Mouse (Mus musculus): ENCODE measurements around the gene Camk1d. TPM values are rescaled to one million over a fixed set of nuclear protein-coding genes. Genes with fewer than 3 reads are reported as not detected.

Gene Camk1d
- polyA plus RNA-seq, 1 experiment = 21.0 TPM

GRCm38 (mm10) chr2:5589163-5589562 is 125.2 kb downstream of the Camk1d start:
- no peak for TF ChIP-seq GATA1 (IDR thresholded peaks at IDR 0.05; ENCODE audit: low read length)

DNA sequence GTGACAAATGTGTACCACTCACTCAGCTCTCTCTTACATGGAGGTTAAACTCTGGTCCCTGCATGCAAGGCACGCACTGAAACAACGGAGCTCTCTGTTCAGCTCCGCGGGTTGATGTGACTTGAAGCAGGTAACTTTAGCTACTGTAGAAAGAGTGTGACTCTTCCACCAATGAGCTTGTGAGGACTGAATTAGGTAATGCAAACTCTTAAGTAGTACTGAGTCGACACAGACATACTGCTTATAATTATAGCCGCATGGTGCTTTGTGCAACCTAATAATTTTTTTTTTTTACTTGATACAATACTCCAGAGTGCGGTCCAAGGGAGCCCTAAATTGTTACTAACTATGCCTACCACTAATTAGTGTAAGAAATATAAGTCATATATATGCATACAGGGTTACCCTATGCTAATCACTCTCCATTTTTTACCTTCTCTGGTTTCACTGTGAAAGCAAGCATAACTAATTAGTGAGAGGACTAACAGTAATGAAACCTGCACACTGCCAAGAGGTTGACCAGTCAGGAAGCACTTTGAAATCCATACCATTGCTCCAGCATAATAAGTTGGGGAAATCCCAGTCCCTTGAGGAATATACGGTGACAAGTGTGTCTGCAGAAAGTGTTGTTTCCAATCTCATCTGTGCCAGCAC is 125.9 kb downstream of the Camk1d start:
- no peak for TF ChIP-seq GATA1 (IDR thresholded peaks at IDR 0.05; ENCODE audit: low read length)

DNA sequence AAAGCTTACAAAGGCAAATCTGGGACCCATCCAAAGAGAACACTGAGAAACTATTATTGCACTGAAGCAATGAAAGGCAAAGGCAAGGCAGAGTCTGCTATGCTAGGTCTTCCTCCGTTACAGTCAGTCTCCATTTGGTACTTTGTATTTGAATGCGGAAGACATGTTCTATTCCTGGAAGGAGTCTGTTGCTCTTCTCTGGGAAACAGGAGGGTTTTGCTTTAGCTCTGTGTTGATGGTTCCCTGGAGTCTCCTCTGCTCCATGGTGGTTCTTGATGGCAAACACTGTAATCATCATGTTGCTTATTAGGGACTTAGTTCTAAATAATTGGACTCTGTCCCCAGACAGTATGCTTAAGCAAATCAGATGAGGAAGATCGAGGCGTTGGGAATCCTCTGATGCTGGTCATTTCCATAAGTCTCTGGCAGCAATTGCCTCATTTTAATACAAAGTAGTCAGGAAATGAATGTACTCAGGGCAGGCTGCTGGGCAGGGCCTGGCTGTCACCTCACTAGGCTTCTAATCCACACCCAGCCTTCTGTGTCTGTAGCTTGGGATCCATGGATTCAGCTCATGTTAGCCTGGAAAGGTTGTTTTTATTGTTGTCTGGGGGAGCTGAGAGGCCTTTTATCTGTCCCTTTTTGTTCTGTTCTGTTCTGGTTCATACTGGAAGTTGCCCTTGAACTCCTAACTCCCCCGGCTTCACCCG is 129.8 kb downstream of the Camk1d start:
- TF ChIP-seq GATA1 (IDR thresholded peaks at IDR 0.05; ENCODE audit: low read length) = no peak

DNA sequence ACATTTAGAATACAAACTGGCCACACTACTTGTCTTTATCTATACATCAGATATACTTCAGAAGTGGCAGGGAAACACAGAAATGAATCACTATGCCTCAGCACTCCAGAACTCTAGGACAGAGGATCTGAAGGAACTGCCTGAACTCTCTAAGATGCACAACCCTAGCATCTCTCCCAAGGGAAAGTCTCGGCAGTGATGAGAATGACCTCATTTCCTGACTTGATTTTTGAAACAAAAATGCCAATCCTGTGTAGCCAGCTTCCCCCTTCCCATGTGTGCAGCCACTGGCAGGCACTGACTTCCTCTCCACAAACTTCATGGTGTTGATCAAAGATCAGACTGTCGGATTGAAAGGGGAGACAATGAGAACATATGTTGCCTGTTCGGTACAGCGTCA is 134.9 kb downstream of the Camk1d start:
- no peak for TF ChIP-seq GATA1 (IDR thresholded peaks at IDR 0.05; ENCODE audit: low read length)

DNA sequence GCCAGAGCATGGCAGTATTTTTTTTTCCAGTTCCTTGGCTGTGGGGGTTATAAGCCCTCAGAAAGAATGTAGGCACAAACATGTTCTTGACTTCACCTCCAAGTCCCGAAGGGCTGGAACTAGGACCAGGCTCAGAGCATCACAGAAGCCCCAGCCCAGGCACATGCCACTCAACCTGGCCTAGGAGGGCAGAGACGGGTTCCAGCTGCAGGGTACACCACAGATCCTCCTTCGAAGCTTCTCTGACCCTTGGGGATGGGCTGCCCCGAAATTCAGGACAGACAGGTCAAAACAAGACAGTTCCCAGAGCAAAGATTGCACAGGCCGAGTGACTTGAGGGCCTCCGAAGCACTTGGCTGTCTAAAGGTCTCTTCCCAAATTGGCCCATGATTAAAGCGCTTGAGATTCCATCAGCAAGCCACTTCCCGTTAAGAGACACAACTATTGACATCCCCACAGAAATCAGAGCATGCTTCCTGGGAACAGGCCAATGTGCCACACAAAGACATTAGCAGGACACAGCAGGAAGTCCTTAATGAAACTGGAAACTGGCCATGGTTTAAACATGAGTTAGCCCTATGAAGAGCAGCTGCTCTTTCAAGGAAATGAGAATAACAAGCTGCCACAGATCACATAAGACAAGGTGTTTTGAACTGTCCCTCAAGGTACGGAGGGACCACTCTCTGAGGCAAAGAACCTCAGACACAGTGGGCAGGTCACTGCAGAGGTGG is 136.8 kb downstream of the Camk1d start:
- TF ChIP-seq GATA1 (IDR thresholded peaks at IDR 0.05; ENCODE audit: low read length) = no peak

- TF ChIP-seq GATA1 (IDR thresholded peaks at IDR 0.05; ENCODE audit: low read length) = no peak
Observed at GRCm38 (mm10) chr2:5572314-5573006, 141.9 kb downstream of the Camk1d start.

DNA sequence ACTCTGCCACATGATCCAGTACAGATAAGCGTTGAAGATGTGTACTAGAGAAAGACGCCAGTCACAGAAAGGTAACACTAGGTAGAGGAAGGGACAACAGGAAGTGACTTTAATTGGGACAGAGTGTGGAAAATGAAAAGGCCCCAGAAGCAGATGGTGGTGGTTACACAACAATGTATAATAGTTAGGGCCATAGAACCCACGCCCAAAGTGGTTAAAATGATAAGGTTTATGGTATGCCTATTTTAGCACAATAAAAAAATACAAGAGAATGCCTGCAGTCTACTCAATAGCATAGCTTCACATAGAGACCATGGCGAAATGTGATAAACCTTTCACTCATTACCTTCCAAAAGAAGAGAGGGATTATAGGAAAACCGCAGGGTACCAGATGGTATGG is 147.7 kb downstream of the Camk1d start:
- TF ChIP-seq GATA1 (IDR thresholded peaks at IDR 0.05; ENCODE audit: low read length) = no peak

DNA sequence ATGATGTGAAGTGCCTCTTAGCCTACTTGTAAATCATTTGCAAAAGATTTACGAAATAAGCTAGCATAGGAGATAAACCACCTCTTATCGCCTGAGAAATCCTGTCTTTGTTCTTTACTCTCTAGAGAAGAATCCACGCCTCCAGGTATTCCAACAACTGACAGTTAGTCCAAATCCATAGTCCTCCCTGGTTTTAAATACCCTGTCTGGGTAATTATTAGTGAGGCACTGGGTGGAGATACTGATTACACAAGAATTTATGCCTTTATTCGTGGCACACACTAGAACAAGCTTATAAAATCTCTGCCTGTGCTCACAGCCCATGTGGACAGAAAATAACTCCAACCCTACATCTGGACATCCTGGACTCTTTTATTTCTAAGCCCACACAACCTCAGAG is 150.6 kb downstream of the Camk1d start:
- TF ChIP-seq GATA1 (IDR thresholded peaks at IDR 0.05; ENCODE audit: low read length) = no peak

- TF ChIP-seq GATA1 (IDR thresholded peaks at IDR 0.05; ENCODE audit: low read length) = no peak
Observed at GRCm38 (mm10) chr2:5561446-5561845, 152.9 kb downstream of the Camk1d start.

DNA sequence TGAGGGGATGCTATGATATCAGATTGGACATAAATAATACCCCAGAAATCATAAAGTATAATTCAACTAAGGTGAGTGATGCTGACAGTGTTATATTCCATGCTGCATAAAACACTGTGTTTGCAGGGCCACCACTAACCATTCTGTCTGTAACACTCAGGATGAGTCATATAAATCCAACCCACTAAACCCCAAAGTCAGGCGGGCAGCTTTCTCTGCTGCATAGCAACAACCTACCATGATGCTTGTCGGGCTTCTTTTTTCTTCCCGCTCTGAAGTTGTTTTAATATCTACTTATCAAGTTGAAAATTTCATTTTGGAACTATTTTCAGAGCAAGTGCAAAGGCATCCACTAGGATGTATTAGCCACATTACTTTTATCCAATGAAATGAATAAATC is 161.1 kb downstream of the Camk1d start:
- TF ChIP-seq GATA1 (IDR thresholded peaks at IDR 0.05; ENCODE audit: low read length) = no peak

- TF ChIP-seq GATA1 (IDR thresholded peaks at IDR 0.05; ENCODE audit: low read length) = no peak
Observed at GRCm38 (mm10) chr2:5551758-5552255, 162.5 kb downstream of the Camk1d start.

- no peak for TF ChIP-seq GATA1 (IDR thresholded peaks at IDR 0.05; ENCODE audit: low read length)
Observed at GRCm38 (mm10) chr2:5549334-5549733, 165.0 kb downstream of the Camk1d start.

- no peak for TF ChIP-seq GATA1 (IDR thresholded peaks at IDR 0.05; ENCODE audit: low read length)
Observed at GRCm38 (mm10) chr2:5548872-5549271, 165.4 kb downstream of the Camk1d start.

GRCm38 (mm10) chr2:5540870-5541269 is 173.4 kb downstream of the Camk1d start:
- TF ChIP-seq GATA1 (IDR thresholded peaks at IDR 0.05; ENCODE audit: low read length) = no peak

DNA sequence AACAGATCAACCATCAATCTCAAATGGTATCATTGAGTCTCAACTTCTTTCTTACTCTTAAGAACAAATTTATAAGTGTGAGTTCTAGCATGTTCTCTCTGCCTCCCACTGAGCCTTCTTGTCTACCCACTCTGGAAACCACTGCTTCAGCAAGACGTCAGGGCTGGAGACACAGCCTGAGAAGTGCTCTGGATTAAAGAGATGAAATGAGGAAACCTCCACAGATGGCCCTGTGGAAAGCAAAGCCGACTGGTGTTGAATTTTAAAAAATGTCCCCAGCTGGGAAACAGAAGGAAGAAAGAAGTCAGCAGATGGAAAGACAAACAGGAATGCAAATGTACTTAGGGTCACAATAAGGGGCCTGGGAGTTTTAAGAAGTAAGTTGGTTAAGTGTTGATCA is 180.4 kb downstream of the Camk1d start:
- TF ChIP-seq GATA1 (IDR thresholded peaks at IDR 0.05; ENCODE audit: low read length) = no peak

DNA sequence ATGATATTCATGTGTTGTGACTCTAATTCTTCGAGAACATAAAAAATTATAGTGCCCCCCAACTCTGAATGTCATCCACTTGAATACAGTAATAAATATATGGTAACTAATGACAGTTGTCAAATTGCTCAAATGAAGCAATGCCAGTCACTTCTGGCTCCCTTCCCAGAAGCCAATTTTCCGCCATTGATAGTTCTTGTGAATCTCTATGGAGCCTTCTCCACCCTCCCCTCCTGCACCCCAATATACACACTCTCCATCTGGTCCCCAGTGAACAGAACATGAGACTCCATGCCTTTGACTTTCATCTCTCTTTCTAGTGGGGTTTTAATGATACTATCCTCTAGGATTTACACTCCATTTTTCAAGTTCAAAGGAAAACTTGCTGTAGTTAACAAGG is 184.3 kb downstream of the Camk1d start:
- no peak for TF ChIP-seq GATA1 (IDR thresholded peaks at IDR 0.05; ENCODE audit: low read length)

Data from G1E-ER4 (cell line).